ENCODE assay signal across 8 mouse cellular contexts in the genomic region with DNA sequence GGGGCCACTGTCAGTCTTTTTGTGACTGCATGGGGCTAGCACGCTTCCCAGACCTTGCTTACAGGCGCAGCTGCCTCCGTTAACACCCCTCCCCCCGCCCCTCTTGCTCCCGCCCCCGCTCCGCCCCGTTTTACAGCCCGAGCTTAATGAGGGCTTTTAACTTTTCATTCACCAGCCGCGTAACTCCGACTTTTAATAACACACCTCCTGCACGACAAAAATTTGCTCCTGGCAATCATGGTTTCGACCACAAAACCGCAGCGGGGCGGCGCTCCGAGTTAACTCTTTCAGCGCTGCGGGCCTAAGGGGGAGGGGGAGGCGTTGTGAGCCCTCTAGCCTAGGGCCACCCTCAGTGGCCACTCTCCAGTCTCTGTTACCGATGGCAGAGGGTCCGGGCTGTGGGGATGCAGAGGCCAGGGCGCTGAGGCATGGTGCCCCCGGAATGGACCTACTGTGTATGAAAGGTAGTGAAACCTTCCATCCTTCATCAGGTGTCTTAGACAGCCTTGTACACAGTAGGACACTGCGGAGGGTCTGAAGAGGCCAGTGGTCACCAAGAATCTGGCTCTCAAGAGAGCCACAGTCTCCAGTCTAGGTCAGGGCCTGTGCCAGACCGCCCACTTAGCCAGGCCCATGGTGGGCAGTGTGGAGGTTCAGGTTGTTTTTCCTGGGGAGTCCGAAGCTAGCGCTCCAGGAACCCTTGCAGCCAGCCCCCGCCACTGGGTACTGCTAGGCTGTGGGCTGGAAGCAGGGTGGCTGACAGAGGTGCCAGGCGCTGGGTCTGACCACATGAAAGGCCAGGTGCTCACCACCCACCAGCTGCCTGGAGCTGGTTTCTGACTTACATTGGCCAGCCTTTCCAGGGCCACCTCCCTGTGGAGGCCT. TPM values are rescaled to one million over a fixed set of nuclear protein-coding genes. Genes with fewer than 3 reads are reported as not detected.
DNase-seq lines count a peak whose midpoint lies in the region; ATAC-seq lines count a peak whose summit lies in the region.

No protein-coding gene starts in this region.

- 16% methylated on average over 32 of the region's 32 CpGs for WGBS in heart, embryonic 13.5 days
- 10% methylated on average over 32 of the region's 32 CpGs for WGBS in midbrain, embryonic 10.5 days

- peaks cover 57% of the 10 kb centered on the region for H3K27me3 ChIP-seq in heart, embryonic 13.5 days (replicated peaks)
- H3K27me3 ChIP-seq in midbrain, embryonic 10.5 days (ENCODE audit: low read depth, poor library complexity, severe bottlenecking), result peaks cover 97% of the 10 kb centered on the region

- H3K4me2 ChIP-seq in heart, embryonic 13.5 days, result peak overlapping the region; percentile 70

- ATAC-seq in heart, embryonic 13.5 days (ENCODE audit: extremely low read depth, insufficient number of reproducible peaks, low FRiP score, low TSS enrichment), result no peak
- no peak for ATAC-seq in megakaryocyte-erythroid progenitor cell, adult 5-6 weeks (replicated peaks; ENCODE audit: low FRiP score, low TSS enrichment, poor library complexity, severe bottlenecking)

- peak overlapping the region; percentile 46 for H3K4me3 ChIP-seq in heart, embryonic 13.5 days
- peak overlapping the region; percentile 58 for H3K4me3 ChIP-seq in midbrain, embryonic 10.5 days

- intact Hi-C loops in heart, postnatal 25 days (cut with DNase I), result loop anchor here (5.0 kb wide), 1 partner anchor 53 kb away; no protein-coding TSS in a partner anchor

- H3K9me3 ChIP-seq in heart, embryonic 13.5 days, result no peaks in the 10 kb centered on the region
- H3K9me3 ChIP-seq in midbrain, embryonic 10.5 days (replicated peaks), result no peaks in the 10 kb centered on the region

- peaks cover 87% of the 10 kb centered on the region for H3K4me1 ChIP-seq in heart, embryonic 13.5 days
- peaks cover 66% of the 10 kb centered on the region for H3K4me1 ChIP-seq in midbrain, embryonic 10.5 days

- H3K27ac ChIP-seq in heart, embryonic 13.5 days (replicated peaks), result peak overlapping the region; percentile 83
- peak overlapping the region; percentile 63 for H3K27ac ChIP-seq in midbrain, embryonic 10.5 days (replicated peaks)

- no peaks in the 10 kb centered on the region for H3K36me3 ChIP-seq in heart, embryonic 13.5 days
- no peaks in the 10 kb centered on the region for H3K36me3 ChIP-seq in midbrain, embryonic 10.5 days

- DNase-seq in heart, adult 18-20 months, result peak; percentile 20 to 54
- no peak for DNase-seq in heart, postnatal 25 days (ENCODE audit: low spot score)
- peak; percentile 45 to 50 for DNase-seq in adrenal gland, postnatal 36 days
- peak; percentile 56 for DNase-seq in kidney, postnatal 14 days
- peak; percentile 58 for DNase-seq in midbrain, embryonic 10.5 days (ENCODE audit: low spot score)
- peak; percentile 72 for DNase-seq in testis, postnatal 10 days (ENCODE audit: low spot score)

- peak overlapping the region; percentile 77 for H3K9ac ChIP-seq in heart, embryonic 13.5 days

RNA-seq across cellular contexts. Expression of a gene that starts 3.0 kb away (rescaled TPM):
- total RNA-seq in heart, adult 18-20 months (2021), result not detected
- total RNA-seq in heart, postnatal 25 days (2021), result under 1 TPM in 1 of 2 experiments, not detected in 1; 0.11 TPM
- total RNA-seq in adrenal gland, postnatal 36 days (2021), result not detected
- 4.4 and 4.8 TPM in 2 replicates for polyA plus RNA-seq in heart, embryonic 13.5 days (2015; fragmentation: Nextera tagmentation; extraction: Ambion mirVana)
- polyA plus RNA-seq in midbrain, embryonic 10.5 days (2016; fragmentation: Nextera tagmentation; extraction: Ambion mirVana), result 1.3 and 2.5 TPM in 2 replicates
- total RNA-seq in megakaryocyte-erythroid progenitor cell, adult 5-6 weeks (2014; fragmentation: Nextera tagmentation), result not detected in 2 replicates
- total RNA-seq in megakaryocyte-erythroid progenitor cell, adult 5-6 weeks (2017), result not detected in 2 replicates
